Mouse (Mus musculus) frontal cortex, postnatal 25 days (tissue): Measurements from ENCODE around the gene Smg6.
"Not testable (repeated sequence)": the region's sequence is repeated elsewhere in the genome, so short reads cannot be mapped to it uniquely, and the experiment has no call there.

Source experiments
- DNase-seq, 2 experiments: peaks; one replicate each; pipeline ENCODE4 v3.0.0; 2022; ENCODE audit warnings: low spot score in 2 of 2

Gene Smg6

DNA sequence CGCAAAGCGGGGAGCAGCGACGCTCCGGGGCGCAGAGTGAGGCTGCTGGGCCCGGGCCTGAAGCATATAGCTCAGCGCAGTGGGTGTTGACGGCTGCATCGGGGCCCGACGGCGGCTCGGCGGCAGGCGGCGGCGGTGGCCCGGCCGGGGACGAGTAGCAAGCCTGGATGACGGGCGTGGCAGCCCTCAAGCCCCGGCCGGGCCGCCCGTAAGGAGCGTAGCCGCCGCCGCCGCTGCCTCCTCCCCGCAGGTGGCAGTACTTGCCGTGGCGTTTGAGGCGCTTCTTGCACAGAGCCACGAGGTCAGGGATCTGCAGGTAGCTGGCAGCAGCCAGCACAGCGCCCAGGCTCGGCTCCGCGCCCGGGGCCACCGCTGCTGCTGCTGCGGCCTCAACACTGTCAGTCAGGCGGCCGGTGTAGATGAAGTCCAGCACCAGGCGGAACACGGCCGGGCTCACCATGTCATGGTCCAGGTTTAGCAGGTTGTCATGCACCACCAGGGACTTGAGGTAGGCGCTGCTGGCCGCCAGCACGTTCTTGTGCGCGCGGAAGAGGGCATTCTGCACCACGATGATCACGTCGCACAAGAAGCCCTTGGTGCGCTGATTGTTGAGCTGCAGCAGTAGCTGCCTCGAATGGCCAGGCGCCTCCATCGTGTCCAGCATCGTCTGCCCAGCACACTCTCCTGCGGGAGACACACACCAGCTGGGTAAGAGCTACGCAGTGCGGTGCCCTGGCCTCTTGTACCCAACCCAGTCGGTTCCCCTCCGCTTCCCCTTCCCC lies 241.4 kb downstream of the Smg6 start:
- no peak for DNase-seq

DNA sequence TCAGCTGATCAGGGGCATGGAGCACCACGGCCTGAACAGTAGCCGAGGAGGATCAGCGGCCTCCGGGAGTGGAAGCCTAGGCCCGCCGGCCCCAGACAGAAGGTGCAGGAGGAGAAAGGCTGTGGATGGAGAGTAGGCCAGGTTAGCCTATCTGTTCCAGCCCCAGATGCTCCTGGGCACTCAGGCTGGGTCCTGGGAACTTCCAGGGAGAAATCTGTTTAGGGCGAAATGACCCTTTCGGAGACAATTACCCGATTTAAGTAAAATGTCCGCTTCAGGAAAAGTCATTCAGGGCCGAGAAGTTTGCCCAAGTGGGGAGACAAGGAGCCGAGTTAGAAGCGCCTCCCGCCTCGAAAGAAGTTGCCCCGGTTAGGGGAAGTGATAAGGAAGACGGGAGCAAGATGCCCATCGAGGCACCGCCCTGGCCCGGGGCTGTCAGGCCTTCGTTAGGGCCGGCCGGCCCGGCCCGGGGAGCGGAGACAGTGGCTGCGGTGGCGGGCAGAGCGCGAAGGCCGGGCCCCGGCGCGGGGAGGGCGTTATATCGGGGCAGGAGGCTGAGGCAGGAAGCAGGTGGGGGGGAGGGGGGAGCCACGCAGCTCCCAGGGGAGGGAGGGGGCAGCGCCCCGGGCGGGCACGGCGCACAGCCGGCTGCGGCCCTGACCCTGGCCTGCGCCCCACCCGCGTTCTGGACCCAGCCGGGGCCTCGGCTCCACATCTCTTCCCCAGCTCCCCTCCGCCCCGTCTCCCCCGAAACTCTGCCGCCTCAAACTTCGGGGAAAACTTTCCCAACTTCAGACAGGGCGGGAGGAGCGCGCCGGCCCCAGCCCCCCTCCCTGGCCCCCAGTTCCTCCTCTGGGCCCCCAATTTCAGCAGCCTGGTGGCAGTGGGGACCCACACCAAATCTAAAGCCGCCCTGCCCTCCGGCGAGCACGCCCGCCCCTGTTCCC lies 242.3 kb downstream of the Smg6 start:
- DNase-seq = no peak

DNA sequence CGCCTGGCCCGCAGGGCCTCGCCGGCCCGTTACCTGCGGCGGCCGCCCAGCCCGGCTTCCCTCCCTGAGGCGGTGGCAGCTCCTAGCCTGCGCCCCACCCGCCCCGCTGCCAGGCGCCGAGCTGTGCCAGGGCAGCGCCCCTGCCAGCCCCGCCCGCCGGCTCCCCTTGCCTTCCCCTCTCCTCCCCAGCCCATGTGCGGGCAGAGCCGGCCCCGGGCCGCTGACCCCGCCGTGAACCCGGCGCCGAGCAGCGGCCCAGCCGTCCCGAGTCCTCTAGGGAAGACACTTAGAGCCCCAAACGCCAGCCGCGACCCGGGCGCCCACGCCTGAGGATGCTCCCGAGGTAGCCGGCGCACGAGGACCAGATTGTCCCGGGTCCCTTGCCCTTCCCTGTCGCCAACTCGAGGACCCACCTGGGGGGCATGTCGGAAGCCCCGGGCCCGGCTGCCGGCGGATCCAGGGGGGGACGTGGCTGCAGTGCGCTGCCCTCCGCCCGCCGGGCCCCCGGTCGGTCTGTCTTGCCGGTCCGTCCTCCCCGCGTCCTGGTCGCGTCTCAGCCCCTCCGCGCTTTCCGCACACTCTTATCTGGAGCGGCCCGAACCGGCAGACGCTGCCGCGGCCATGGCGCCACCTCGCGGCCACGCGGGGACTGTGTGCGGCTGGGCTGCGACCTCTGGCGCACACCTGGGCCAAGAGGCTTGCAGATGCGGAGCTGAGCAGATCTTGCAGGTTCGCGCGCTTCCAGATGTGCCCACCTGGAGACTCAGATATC lies 243.2 kb downstream of the Smg6 start:
- DNase-seq = no peak

DNA sequence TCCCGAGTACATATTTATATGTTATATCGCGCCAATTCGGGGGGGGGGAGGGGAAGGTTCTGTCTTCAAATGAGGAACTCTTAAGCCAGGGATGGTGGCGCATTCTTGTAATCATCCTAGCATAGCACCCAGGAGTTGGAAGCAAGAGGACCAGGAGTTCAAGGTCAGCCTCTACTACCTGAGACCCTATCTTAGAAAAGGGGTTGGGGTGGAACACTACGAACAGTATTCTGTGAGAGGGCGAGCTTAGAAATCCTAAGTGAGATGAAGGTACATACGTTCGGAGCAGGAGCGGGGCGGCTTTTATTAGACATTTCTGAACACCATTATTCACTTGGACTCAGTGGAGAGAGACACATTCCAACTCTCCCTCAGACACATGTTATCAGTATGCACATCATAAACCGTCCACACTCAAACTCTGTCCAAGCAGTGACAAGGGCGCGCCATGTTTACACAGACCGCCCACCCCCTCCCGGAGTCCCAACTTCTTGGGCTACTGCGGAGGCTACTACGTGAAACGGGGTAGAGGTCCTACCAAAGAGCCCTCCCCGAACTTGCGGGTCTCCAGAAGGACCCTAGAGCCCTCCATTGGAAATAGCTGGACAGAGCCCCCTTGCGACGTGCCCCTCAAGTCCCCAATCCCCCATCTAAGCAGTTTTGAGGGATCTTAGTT lies 243.9 kb downstream of the Smg6 start, which contains the start of gene Hic1:
TSS of gene Hic1 (minus strand) at position 115 of the 676 bp plus-strand sequence.
- no peak for DNase-seq

DNA sequence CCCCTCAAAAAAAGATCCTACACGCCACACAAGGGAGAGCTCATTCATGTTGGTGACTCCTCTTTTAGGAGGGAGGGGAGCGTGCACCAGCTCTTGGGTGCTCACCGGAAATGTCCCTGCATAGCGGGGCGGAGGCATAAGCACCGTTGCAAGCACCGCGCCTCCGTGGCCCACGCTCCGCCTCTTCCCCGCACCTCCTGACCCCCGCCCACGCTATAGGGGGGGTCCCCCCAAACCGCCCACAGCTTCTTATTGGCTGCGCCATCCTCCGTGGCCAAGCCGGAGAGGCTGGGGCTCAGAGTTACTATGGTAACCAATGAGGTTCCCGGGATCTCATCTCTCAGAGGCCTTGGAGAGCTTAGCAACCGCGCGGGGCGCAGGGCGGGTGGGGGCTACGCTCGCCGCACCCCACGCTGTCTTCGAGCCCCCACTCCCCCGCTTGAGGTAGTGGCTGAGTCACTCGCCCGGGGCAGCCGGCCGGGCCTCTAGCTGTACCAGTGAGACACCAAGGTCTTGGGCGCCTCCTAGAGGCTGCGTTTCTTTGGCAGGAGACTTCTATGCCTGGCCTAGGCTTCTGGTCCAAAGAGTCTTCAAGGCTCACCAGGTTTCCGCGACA lies 244.6 kb downstream of the Smg6 start:
- peak; percentile 91 to 92 for DNase-seq

DNA sequence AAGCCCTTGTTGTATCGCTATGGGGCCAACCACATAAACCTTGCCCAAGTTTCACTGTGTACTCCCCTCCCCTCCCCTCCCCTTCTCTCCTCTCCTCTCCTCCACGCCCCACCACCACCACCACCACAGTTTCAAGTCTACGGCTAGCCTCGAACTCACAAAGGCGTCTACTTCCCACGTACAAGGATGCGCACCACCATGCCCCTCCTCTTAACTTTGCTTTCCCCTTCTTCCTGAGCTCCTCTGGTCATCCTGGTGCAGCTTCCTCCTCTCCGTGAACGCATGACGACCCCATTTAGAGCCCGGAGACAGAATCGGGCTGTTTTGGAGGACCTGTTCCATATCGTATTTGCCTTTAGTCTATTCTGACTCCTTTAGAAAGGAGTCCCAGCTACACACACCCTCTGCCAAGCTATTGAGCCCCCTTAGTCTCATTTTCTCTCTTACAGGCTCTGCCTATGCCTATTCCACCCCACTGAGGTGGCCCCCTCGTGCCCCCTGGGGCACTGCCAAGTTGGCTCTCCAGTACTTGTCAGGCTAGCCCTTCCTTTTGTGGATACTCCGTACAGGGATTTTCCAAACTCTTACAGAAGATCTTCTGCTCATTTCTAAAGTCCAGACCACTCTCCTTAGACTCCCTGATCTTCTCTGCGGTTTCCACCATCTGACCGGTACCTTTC lies 245.7 kb downstream of the Smg6 start:
- DNase-seq = no peak

DNA sequence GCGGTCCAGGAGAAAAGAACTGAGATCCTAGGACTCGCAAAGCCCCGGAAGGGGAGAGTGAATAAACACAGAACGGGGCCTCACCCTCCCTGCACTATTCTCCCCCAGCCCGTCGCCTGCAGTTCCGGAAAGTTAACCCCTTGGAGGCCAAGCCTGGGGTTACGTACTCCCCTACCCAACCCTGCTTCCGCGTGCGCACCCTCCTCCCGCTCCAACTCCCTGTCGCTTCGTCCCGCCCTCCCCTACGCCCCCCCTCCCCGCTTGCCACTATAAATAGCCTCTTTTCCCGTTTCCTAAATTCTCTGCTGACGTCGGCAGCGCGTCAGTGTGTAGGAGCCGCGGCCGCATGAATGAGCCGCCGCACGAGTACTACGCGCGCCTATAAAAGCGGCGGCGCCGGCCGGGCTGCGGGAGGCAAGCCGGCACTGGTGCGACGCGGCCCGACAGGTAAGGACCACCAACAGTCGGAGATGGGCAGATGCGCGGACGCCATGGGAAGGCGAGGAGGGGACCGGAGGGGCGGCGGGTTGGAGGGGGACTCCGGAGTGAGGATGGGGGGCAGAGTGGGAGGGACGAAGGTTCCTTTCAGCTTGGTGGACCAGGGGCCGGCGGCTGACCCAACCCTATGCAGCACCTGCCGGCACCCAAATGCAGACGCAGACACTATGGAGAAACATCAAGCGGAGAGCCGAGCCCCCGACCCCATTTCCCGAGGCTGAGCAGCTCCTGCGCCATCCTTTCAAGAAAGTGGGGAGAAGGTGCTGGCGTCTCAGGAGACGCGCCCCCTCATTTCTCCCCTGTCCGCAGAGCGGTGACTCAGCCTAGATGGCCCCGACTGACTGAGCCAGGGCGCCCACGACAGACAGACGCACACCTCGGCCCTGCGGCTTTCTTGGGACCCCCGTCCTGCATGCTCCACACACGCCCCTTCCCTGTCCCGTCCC lies 246.8 kb downstream of the Smg6 start:
- DNase-seq = no peak

DNA sequence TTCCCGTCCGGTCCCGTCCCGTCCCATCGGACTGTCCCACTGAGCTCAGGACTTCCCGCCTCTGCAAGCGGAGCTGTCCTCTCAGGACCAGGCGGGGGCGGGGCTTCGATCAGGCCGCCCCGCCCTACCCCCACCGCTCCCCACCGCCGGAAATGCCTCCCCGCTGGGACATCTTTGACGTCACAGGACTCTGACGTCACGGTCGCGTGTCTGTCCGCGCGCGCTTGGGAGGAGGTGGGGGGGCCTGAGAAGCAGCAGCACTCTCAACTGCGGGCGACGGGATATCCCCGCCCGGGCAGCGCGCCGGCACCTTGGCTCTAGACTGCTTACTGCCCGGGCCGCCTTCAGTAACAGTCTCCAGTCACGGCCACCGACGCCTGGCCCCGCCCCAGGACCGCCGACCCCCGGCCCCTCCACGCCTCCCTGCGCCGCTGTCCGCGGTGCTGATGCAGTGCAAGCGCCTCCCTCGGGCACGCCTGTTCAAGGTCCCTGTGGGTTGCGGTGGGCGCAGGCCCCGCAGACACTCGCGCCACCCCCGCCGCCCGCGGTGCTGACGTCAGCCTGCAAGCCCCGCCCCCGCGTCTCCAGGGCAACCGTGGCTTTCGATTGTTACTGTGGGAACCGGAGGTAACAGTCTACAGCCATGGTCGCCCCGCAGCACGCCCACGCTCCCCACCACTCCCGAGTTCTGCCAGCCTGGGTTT lies 247.6 kb downstream of the Smg6 start:
- peak; percentile 87 to 92 for DNase-seq

DNA sequence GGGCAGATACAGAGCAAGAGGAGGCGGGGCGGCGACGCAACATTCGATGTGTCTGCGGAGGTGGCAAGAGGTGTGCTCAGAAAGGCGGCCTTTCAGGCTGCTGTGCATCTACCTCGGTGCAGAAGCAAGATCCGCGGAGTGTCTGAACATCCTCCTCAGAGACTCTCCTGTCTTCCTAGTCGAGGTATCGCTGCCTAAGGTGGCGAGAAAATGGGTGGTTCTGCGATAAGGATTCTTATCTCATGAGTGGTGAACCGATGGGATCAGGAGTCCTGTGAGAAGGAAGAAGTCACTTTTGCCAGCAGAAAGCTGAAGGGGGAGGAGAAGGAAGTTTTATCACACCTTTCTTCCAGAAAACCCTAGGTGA lies 248.2 kb downstream of the Smg6 start:
- no peak for DNase-seq

DNA sequence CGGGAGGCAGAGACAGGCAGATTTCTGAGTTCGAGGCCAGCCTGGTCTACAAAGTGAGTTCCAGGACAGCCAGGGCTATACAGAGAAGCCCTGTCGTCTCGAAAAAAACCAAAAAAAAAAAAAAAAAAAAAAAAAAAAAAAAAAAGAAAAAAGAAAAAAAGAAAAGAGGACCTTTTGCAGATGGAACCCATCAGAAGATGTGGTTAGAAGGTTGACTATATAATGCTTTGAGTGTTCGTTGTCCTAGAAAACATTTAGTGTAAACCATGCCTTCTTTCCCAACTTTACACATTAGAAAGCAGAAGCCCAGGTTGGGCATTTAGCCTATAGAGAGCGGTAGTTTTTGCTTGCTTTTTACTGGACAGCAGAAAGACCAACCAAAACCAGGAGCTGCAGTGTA lies 249.0 kb downstream of the Smg6 start:
- not testable (repeated sequence) for DNase-seq

DNA sequence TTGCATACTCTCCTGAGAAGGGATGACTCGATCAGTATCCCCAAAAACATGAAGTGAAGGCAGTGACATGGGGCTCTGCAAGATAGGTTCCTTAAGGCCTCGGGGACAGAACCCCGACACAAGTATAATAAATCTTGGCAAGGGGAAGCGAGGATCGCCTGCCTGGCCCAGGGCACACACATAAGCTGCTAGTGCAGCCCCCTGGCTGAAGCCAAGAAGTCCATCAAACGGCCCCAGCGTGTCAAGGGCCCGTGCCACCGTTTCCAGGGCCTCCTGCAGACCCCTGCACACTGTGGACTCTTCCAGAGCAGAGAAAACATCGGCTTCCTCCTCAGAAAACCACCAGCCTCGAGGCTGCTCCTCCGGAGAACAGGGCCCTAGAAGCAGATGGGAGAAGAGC lies 252.4 kb downstream of the Smg6 start:
- DNase-seq = no peak

DNA sequence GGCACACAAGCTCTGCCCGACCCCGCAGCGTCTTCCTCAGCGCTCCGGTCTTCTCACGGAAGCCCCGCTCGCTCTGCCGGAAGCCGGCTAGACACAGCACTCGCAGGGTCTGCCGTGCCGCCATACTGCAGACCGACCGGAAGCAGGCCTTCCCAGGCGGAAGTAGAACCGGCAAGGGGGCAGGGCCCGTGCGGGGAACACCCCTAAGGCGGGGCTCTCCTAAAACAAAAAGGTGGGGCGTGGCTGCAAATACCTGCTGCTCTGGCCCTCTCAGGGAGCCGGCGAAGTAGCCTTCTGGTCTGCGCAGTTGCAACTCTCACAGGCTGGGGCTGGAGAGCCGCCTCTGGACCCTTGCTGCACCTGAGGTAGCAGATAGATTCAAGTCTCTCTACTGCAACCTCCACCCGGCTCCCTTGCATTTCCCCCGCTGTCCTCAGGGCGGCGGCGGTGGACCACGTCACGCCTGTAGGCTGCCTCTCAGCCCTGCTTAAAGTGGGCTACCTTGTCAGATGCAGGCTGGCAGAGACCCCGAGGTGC lies 253.1 kb downstream of the Smg6 start, which contains the start of gene Ovca2:
TSS of gene Ovca2 (minus strand) at position 164 of the 537 bp plus-strand sequence.
- DNase-seq = peak; percentile 85

DNA sequence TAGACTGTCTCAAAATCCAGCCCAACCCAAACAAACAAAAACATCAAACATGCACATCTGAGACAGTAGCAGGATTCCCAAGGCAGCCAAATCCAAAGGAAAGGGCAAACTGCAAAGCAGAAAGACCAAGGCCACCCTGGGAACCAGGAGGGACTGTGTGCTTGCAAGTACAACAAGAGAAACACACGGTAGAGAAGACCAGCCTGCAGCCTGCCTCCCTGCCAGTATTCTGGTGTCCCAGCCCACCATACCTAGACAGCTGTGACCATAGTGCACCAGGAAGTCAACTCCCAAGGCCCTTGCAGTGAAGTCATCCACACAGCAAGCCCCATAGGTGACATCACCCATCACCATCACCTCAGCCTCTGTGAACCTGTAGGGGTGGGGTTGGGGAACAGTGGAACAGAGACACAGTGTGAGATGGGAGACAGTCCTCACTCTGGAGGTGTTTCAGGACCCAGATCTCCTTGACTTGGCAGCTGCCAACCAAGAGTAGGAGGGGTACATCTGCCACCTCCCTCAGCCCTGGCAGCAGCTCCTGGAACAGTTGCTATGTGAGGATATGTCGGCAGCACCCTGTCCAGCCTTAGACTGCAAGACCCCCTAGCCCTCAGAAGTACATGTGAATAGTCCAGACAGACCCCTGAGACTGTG lies 258.4 kb downstream of the Smg6 start:
- no peak for DNase-seq

DNA sequence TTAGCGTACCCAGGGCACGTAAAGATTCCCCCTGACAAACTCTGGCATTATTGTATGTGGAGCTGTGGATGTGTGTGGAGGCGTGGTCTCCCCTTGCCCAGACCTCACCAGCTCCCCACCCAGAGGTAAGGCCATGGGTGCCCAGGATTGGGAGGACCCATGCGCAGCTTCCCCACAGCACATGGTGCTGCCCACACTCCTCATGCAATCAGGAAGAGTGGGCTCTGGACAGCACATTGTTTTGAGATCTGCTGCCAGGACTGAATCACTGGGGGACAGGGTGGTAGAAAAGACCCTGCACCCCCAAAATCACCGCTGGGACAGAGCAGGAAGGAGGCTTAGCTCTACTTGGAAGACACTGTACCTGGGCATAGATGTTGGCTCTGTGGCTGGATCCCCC lies 258.9 kb downstream of the Smg6 start:
- no peak for DNase-seq

DNA sequence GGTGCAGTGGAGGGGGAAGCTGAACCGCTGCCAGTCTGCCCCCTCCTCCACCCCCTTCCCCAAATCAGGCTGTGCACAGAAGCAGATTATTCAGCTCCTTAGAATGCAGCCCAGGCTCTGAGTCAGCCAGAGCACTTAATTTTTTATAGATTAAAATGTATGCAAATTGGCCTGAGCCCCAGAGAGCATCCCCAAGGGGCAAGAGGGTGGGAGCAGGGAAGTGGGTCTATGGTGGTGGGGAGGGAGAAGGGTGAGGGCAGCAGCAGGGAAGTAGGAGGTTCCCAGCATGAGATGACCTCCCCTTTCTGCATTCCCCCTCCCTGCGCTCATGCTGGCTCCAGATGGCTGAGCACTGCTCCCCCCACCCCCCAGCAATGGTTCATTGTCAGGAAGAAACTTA lies 259.4 kb downstream of the Smg6 start:
- no peak for DNase-seq

DNA sequence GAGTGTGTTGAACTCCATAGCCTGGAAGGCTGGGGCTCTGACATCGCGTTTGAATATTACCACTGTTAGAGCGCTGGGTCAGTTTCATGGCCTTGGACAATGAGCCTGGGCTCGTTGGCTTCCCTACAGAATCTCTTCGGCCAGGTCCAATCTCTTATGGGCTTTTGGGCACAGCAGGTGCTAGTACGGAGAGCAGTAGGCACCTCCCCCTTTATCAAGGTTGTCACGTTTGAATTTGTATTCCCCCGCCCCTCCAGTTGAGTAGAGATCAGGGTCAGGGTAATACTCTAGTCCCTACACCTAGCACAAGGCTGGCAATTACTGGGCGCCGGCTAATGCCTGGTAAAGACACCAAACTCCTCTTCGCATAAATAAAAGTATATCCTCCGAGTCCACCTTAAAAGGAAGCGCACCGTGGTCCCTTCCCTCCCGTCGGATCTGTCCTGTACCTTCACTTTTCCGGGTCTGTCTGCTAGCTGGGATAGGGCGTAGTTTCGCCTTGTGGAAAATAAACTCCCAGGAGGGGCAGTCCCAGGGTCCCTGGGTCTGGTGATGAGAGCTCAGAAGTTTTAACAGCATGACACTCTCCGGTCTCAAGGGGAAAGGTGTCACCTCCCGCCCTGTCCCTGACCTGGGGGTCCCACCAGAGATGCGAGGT lies 264.2 kb downstream of the Smg6 start:
- no peak for DNase-seq

DNA sequence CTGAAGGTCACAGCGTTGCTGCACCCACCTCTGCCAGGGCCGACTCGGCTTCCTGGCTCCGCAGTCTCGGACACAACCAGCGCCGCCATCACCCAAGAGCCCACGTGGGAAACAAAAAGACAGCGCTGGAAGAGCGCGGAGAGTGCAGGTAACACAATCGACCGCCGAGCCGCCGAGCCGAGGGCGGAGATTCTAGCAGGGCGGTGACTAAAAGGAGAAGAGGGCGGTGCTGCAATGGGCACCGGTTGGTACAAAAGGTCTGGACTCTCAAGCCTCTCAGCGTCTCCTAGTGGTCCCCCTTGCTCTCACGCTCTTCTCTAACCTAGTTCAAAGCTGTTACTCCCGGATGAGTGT lies 264.7 kb downstream of the Smg6 start:
- DNase-seq = peak in 1 of 2 experiments; percentile 67
